Mouse (Mus musculus) splenic B cell, adult 2 months (primary cell): Measurements from ENCODE around the gene Magix.

Experiments used
- DNase-seq: peaks from one replicate; pipeline ENCODE4 v3.0.0-alpha.2; 2011; ENCODE audit warnings: low read depth, low spot score
- H3K27me3 ChIP-seq: 2 replicates; pipeline ENCODE4 v1.6.1; 2012; ENCODE audit warnings: mild to moderate bottlenecking, low read length, moderate library complexity, mixed read lengths; ENCODE audit not compliant: control insufficient read depth, poor library complexity, insufficient read depth, severe bottlenecking
- H3K36me3 ChIP-seq: 2 replicates; pipeline ENCODE4 v1.6.1; 2012; ENCODE audit warnings: mild to moderate bottlenecking, low read length, moderate library complexity, mixed read lengths; ENCODE audit not compliant: control insufficient read depth, poor library complexity, insufficient read depth, severe bottlenecking

The Magix gene

GRCm38 (mm10) chrX:7692862-7693261 lies 11.8 kb upstream of the Magix start:
- Histone ChIP-seq H3K27me3 (no peaks in the 10 kb centered on the region), H3K36me3 (no peaks in the 10 kb centered on the region)
- DNase-seq: peak; percentile 81

GRCm38 (mm10) chrX:7690486-7690885 lies 9.4 kb upstream of the Magix start:
- Histone ChIP-seq H3K27me3 (no peaks in the 10 kb centered on the region), H3K36me3 (no peaks in the 10 kb centered on the region)
- DNase-seq: no peak

- Histone ChIP-seq H3K27me3 (no peaks in the 10 kb centered on the region), H3K36me3 (no peaks in the 10 kb centered on the region)
- DNase-seq: no peak
Measured at GRCm38 (mm10) chrX:7688321-7688720, 7.3 kb upstream of the Magix start.

GRCm38 (mm10) chrX:7680057-7680412 lies 1.0 kb downstream of the Magix start:
- Histone ChIP-seq H3K27me3 (no peaks in the 10 kb centered on the region), H3K36me3 (no peaks in the 10 kb centered on the region)
- no peak for DNase-seq

GRCm38 (mm10) chrX:7679405-7680056 lies 1.5 kb downstream of the Magix start:
- Histone ChIP-seq H3K36me3 (no peaks in the 10 kb centered on the region), H3K27me3 (no peaks in the 10 kb centered on the region)
- DNase-seq: peak; percentile 93

DNA sequence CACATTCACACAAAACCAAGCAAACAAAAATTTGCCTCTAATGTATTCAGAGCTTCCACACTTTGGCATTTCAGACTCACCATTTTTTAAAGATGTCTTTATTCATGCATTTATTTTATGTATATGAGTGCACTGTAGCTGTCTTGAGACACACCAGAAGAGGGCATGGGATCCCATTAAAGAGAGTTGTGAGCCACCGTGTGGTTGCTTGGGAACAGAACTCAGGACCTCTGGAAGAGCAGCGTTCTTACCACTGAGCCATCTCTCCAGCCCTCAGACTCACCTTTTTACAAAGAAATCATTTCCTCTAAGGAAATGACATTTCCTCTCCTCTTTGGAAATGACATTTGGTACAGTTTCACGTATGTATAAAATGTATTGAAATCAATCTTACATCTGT lies 2.1 kb downstream of the Magix start:
- DNase-seq: no peak
- H3K36me3 ChIP-seq: no peaks in the 10 kb centered on the region
- no peaks in the 10 kb centered on the region for H3K27me3 ChIP-seq

GRCm38 (mm10) chrX:7675001-7675380 lies 6.1 kb downstream of the Magix start:
- H3K27me3 ChIP-seq: no peaks in the 10 kb centered on the region
- DNase-seq: peak; percentile 21
- no peaks in the 10 kb centered on the region for H3K36me3 ChIP-seq

- no peaks in the 10 kb centered on the region for H3K27me3 ChIP-seq
- no peaks in the 10 kb centered on the region for H3K36me3 ChIP-seq
- DNase-seq: peak; percentile 18
Measured at GRCm38 (mm10) chrX:7674284-7675000, 6.6 kb downstream of the Magix start.

DNA sequence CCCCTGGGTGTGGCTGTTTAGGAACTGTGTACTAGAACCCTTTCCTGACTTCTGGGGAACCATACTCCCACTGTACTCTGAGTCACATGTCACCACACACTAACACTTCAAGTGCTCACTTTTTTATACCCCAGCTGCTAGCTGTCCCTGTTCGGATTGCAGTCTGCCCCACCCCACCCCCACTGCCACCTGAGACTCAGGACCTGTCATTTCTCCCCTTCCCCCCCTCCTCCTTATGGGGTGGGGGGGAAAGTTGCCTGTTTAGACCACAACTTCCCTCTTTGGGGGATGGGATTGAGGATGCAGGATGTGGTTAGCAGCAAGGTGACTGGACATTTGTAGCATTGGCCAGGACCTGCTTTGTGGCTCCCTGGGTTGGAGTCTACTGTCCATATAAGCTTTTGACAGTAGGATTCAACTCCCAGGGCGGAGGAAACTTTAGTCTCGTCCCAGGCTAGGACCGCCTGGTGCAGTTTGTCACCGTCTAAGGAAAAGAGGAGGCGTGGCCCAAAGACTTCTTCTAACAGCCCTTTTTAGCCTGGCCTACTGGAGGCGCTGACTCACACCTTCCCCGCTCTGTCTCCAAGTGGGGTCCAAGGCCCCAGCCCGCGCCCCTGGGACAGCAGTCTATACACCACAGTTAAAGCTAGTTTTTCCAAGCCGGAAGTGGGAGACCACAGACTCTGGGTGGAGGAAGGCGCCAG lies 7.3 kb downstream of the Magix start:
- DNase-seq: peak; percentile 72
- no peaks in the 10 kb centered on the region for H3K36me3 ChIP-seq

GRCm38 (mm10) chrX:7672739-7673138 lies 8.3 kb downstream of the Magix start:
- Histone ChIP-seq H3K36me3 (no peaks in the 10 kb centered on the region), H3K27me3 (no peaks in the 10 kb centered on the region)
- no peak for DNase-seq

More for the DNA sequence above, 7.3 kb downstream of the Magix start:
- no peaks in the 10 kb centered on the region for H3K27me3 ChIP-seq

DNA sequence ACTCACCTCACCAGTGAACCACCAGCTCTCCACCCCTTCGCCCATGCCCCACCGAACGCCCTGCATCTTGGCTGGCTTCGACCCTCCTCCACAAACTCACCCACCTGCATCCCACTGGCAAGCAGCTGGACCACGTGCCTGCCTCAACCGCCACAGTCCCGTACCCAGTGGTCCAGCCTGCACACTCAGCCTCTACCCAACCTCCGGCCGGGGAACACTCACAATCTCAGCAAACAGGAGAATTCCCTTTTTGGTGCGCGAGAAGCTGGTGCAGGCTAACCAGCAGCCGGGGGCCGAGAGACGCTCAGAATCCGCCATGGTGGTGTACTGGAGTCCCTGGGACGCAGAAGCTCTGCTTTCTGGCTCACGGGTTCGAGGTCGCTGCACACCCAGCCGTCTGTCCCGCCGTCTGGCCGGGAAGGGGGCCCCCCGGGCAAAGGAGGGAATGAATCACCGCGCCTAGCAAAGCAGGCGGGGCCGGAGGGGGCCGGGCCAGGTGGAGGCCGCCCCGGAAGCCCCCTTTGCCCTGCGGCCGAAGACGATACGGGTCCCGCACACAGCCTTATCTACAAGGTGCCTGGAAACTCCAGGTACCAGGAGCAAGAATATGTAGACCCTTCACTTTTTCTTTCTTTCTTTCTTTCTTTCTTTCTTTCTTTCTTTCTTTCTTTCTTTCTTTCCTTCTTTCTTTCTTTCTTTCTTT lies 10.0 kb downstream of the Magix start, which contains the start of gene Plp2:
Gene Plp2 (minus strand): TSS at position 470 of the 703 bp plus-strand sequence.
- peak; percentile 28 for DNase-seq
- Histone ChIP-seq H3K27me3 (no peaks in the 10 kb centered on the region), H3K36me3 (0 out of 2 replicates have a peak, but pooled peaks cover 1% of the 10 kb centered on the region)

DNA sequence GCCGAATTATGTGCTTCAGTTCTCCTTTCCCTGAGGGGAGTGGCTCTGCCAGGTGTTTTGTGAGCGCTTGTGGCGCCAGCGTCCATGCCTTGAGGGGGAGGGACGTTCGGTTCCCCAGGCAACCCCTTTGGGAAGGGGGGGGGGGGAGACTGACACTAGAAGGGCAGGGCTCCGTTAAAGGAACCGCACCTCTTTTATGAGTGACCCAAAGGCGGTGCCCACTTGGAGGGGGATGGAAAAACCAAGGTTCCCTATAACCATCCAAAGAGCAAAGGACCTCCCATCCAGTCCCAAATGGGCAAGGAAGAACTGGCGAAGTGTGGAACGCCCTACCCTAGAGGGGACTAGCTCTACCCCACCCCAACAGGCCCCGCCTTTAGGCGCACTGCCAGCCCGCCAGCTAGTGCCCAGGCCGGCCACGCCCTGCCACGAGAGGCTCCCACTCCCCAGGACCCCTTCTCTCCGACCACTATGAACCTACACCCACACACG lies 10.6 kb downstream of the Magix start:
- DNase-seq: peak; percentile 77
- Histone ChIP-seq H3K36me3 (0 out of 2 replicates have a peak, but pooled peaks cover 1% of the 10 kb centered on the region), H3K27me3 (no peaks in the 10 kb centered on the region)

- Histone ChIP-seq H3K36me3 (0 out of 2 replicates have a peak, but pooled peaks cover 1% of the 10 kb centered on the region), H3K27me3 (no peaks in the 10 kb centered on the region)
- no peak for DNase-seq
Measured at GRCm38 (mm10) chrX:7665739-7666502, 15.1 kb downstream of the Magix start.

- Histone ChIP-seq H3K36me3 (0 out of 2 replicates have a peak, but pooled peaks cover 1% of the 10 kb centered on the region), H3K27me3 (no peaks in the 10 kb centered on the region)
- DNase-seq: no peak
Measured at GRCm38 (mm10) chrX:7664791-7665190, 16.3 kb downstream of the Magix start.
